Mouse (Mus musculus): ENCODE results near the gene Ptrh2. TPM values are rescaled to one million over a fixed set of nuclear protein-coding genes. Genes with fewer than 3 reads are reported as not detected.
"Not testable (repeated sequence)": the region's sequence is repeated elsewhere in the genome, so short reads cannot be mapped to it uniquely, and the experiment has no call there.

The Ptrh2 gene
- total RNA-seq, 2 experiments from 2014 or later = 6.0 to 7.9 TPM

GRCm38 (mm10) chr11:86717306-86718065 lies 33.7 kb downstream of the Ptrh2 start:
- no peak for TF ChIP-seq CTCF (IDR thresholded peaks at IDR 0.05)
- H3K4me3 ChIP-seq = no peak overlapping the region
- H3K27ac ChIP-seq = peak overlapping the region; percentile 54
- intact Hi-C loops (cut with DNase I) = no loop called here
- DNase-seq = no peak

GRCm38 (mm10) chr11:86718369-86718768 lies 34.6 kb downstream of the Ptrh2 start:
- no peak for TF ChIP-seq CTCF (IDR thresholded peaks at IDR 0.05)
- H3K27ac ChIP-seq = peak overlapping the region; percentile 54
- intact Hi-C loops (cut with DNase I) = no loop called here
- H3K4me3 ChIP-seq = no peak overlapping the region
- DNase-seq = no peak

DNA sequence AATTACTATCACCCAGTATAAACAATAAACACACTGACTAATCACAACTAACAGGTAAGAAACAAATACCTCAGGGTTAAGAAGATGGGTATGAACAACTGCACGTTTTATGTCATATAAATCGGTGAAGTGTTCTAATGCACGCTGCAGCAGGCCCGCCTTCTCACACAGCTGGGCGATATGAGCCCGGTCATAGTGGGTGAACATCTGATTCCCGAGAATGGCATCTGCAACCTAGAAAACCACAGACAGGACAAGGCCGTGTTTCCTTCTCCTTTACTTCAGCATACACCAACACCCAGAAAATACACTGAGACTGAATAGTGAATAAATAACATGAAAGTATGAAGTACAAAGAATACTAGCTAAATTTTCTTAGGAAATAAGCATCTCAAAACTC lies 35.6 kb downstream of the Ptrh2 start:
- peak; percentile 20 for DNase-seq
- intact Hi-C loops (cut with DNase I) = no loop called here
- no peak for TF ChIP-seq CTCF (IDR thresholded peaks at IDR 0.05)
- H3K4me3 ChIP-seq = no peak overlapping the region
- H3K27ac ChIP-seq = peak overlapping the region; percentile 4; the same call in 1 of the 2 replicates

- DNase-seq = no peak
- Histone ChIP-seq H3K4me3 (no peak overlapping the region), H3K27ac (no peak overlapping the region)
- intact Hi-C loops (cut with DNase I) = no loop called here
- no peak for TF ChIP-seq CTCF (IDR thresholded peaks at IDR 0.05)
These were observed 40.2 kb downstream of the Ptrh2 start for GRCm38 (mm10) chr11:86724004-86724403.

DNA sequence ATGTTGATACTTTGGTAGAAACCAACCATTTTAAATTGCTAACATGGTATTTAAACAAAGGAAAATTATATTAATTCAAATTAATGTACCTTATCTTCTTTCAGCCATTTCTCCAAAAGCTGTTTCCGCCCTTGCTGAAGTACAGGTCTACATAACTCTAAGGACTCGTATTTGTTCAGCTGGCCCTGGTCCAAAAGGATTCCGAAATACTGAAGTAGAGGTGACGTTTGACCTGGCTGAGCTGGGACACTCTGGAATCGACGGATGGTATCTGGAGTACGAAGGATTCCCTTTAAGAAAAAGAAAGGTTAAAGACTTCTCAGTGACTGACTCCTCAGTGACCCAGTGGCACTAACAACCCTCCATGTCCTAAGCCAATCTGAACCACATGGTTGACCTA lies 41.2 kb downstream of the Ptrh2 start:
- intact Hi-C loops (cut with DNase I) = no loop called here
- Histone ChIP-seq H3K4me3 (no peak overlapping the region), H3K27ac (no peak overlapping the region; the same call in 1 of the 2 replicates)
- DNase-seq = no peak
- no peak for TF ChIP-seq CTCF (IDR thresholded peaks at IDR 0.05)

DNA sequence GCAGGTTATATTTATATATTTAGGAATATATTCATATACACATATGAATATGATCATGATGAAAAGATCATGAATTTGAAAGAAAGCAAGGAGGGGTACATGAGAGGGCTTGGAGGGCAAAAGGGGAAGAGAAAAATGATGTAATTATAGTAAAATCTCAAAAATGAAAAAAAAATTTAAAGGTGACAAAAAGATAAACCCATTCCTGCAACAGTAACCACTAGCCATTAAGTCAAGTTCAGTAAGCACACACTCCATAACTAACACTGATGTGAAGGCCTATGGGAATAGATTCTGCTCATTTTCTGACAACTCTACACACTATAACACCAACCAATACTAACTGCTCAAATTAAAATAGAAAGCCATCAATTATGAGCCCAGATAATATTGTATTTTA lies 41.8 kb downstream of the Ptrh2 start:
- DNase-seq = no peak
- intact Hi-C loops (cut with DNase I) = no loop called here
- Histone ChIP-seq H3K27ac (no peak overlapping the region; the same call in 1 of the 2 replicates), H3K4me3 (no peak overlapping the region)
- TF ChIP-seq CTCF (IDR thresholded peaks at IDR 0.05) = no peak

GRCm38 (mm10) chr11:86731443-86731842 lies 47.7 kb downstream of the Ptrh2 start:
- DNase-seq = peak; percentile 22
- H3K4me3 ChIP-seq = peak overlapping the region; percentile 9; the same call in 1 of the 2 replicates
- TF ChIP-seq CTCF (IDR thresholded peaks at IDR 0.05) = no peak
- intact Hi-C loops (cut with DNase I) = no loop called here
- peak overlapping the region; percentile 94 for H3K27ac ChIP-seq

DNA sequence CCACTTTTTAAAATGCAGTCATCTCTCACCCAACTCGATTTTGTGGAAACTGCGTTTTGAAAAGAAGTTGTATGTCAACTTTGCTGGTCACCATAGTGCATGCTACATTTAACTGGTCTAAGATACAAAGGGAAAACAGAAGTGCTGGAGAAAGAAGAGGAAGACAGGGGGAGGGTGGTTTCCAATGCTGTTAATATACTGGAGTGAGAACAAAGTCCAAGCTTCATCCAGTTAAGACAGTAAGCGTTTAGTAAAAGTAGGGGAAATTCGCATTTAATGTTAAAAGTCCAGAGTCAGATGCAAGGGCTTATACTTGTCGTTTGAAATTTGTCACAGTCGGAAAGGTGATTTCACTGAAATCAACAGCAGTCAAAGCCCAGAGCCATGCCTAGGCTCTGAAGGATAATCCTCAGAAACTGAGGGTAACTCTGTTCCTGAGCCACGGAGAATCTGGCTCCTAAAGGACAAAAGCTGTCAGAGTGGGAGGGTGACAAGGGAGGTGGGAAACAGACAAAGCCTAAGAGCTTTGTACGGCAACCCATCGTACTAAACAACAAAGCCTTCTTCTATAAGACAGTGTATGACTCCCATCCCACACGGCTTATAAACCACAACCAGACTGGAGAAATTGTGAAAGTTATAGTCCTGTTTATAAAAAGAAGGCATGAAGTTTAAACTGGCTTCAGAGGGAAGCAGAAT lies 50.6 kb downstream of the Ptrh2 start:
- intact Hi-C loops (cut with DNase I) = no loop called here
- no peak for DNase-seq
- peak overlapping the region; percentile 48 for H3K27ac ChIP-seq

DNA sequence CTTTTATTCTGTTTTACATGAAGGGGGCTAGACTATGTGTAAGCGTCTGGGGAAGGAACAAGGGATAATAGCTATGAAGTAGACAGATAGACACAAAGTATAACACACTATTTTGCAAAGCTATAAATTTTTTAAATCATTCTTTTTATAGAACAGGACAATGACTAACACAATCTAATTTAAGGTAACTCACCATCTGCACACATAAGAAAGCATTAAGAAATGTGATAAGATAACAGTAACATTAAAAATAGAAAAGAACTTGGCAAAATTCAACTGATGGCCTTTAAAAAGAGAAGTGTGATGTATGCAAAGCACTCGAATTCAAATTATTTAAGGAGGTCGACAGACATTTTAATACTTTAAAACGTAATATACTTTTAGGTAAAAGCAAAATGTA lies 51.2 kb downstream of the Ptrh2 start:
- Histone ChIP-seq H3K4me3 (no peak overlapping the region; the same call in 1 of the 2 replicates), H3K27ac (peak overlapping the region; percentile 48)
- no peak for TF ChIP-seq CTCF (IDR thresholded peaks at IDR 0.05)
- intact Hi-C loops (cut with DNase I) = no loop called here
- no peak for DNase-seq

More for the DNA sequence above, 50.6 kb downstream of the Ptrh2 start:
- TF ChIP-seq CTCF (IDR thresholded peaks at IDR 0.05) = no peak
- no peak overlapping the region; the same call in 1 of the 2 replicates for H3K4me3 ChIP-seq

- TF ChIP-seq CTCF (IDR thresholded peaks at IDR 0.05) = no peak
- DNase-seq = no peak
- intact Hi-C loops (cut with DNase I) = no loop called here
- Histone ChIP-seq H3K4me3 (no peak overlapping the region), H3K27ac (peak overlapping the region; percentile 35; the same call in 1 of the 2 replicates)
These were observed 53.7 kb downstream of the Ptrh2 start for GRCm38 (mm10) chr11:86737301-86738000.

DNA sequence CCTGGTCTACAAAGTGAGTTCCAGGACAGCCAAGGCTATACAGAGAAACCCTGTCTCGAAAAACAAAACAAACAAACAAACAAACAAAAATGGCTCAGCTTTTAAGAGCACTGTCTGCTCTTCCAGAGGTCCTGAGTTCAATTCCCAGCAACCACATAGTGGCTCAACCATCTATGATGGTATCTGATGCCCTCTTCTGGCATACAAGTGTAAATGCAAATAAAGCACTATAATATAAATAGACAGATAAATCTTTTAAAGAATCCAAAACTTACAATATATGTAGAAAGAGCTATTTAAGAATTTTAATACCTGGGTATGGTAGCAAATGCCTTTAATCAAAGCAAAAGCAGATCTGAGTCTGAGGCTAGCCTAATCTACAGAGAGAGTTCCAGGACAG lies 54.5 kb downstream of the Ptrh2 start:
- intact Hi-C loops (cut with DNase I); H3K4me3 ChIP-seq; DNase-seq: not testable (repeated sequence)
- peak; percentile 33 for TF ChIP-seq CTCF (IDR thresholded peaks at IDR 0.05)
- H3K27ac ChIP-seq = peak overlapping the region; percentile 24; the same call in 1 of the 2 replicates

DNA sequence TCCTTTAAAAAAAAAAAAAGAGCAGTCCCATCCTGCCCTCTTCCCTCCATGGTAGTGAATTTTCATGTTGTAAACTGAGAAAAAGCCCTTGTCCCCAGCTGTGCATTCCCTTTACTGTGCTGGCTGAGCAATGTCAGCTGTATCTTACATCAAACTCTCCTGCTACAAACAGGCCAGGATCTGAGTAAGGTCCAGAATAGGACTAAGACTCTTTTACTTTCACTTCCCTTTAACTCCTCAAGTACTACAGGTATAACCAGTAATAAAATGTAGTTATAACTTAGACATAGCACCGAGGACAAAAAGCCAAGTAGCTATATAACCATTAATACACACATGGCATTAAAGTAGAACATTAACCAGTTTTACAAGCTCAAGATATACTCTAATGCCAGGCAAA lies 55.2 kb downstream of the Ptrh2 start:
- DNase-seq = no peak
- Histone ChIP-seq H3K4me3 (no peak overlapping the region), H3K27ac (peak overlapping the region; percentile 24)
- intact Hi-C loops (cut with DNase I) = no loop called here
- no peak for TF ChIP-seq CTCF (IDR thresholded peaks at IDR 0.05)

DNA sequence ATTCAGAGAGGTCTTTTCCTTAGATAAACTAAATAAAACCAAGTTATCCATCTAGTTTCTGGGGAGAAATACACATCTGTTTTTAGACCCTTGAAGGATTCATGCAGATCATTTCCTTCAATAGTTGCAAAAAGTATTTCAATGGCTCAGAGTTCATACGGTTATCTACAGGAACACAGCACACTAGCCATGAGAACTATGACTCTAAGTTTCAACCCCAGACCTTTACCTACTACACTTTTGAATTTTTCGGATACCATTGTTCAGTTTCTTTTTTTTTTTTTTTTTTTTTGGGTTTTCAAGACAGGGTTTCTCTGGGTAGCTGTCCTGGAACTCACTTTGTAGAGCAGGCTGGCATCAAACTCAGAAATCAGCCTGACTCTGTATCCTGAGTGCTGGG lies 55.7 kb downstream of the Ptrh2 start:
- Histone ChIP-seq H3K4me3 (no peak overlapping the region), H3K27ac (peak overlapping the region; percentile 38; the same call in 1 of the 2 replicates)
- DNase-seq = no peak
- no peak for TF ChIP-seq CTCF (IDR thresholded peaks at IDR 0.05)
- intact Hi-C loops (cut with DNase I) = no loop called here
